In genomic region chrX:57012891-57013290, GRCm38 (mm10) we compare ENCODE assay signal across 27 mouse cellular contexts. TPM values are rescaled to one million over a fixed set of nuclear protein-coding genes. Genes with fewer than 3 reads are reported as not detected.
DNase-seq lines count a peak whose midpoint lies in the region; ATAC-seq lines count a peak whose summit lies in the region.
"Had no signal": no experiment of that assay in that cellular context is flagged by ENCODE, and none has a peak within 500 bp of the region (broad histone marks: within the 10 kb centered on the region; RNA-seq: fewer than 3 reads in every experiment).

No protein-coding gene starts in this region.

- peak; percentile 2 for DNase-seq in kidney, adult 11 months
- peak; percentile 1 to 23 for DNase-seq in kidney, adult 8-10 months
- no peak for DNase-seq in kidney, adult 18-20 months
- DNase-seq in kidney, postnatal 14 days, result peak; percentile 0
- DNase-seq: adrenal gland, adult 8-10 months; adrenal gland, postnatal 14 days; adrenal gland, postnatal 36 days; B cell, adult 2 months; cerebellum, adult 11-12 months; cerebellum, adult 2 months; cerebellum, adult 9-10 months; cerebellum, postnatal 10 days; cerebellum, postnatal 25 days had no signal

- H3K9me3 ChIP-seq in kidney, embryonic 16.5 days (ENCODE audit: low read length), result no peaks in the 10 kb centered on the region
- H3K9me3 ChIP-seq in kidney, embryonic 15.5 days (replicated peaks), result no peaks in the 10 kb centered on the region
- H3K9me3 ChIP-seq: embryonic facial prominence, embryonic 10.5 days; embryonic facial prominence, embryonic 12.5 days; forebrain, embryonic 13.5 days; forebrain, embryonic 15.5 days; G1E had no signal

- 76% methylated on average over 2 of the region's 2 CpGs for WGBS in kidney, embryonic 16.5 days
- 75% methylated on average over 2 of the region's 2 CpGs for WGBS in kidney, embryonic 15.5 days

- H3K36me3 ChIP-seq in kidney, embryonic 16.5 days (ENCODE audit: insufficient read depth, low read length), result no peaks in the 10 kb centered on the region
- H3K36me3 ChIP-seq in kidney, embryonic 15.5 days, result no peaks in the 10 kb centered on the region
- H3K36me3 ChIP-seq: embryonic facial prominence, embryonic 10.5 days; embryonic facial prominence, embryonic 12.5 days; forebrain, embryonic 15.5 days; G1E had no signal

- H3K4me3 ChIP-seq in kidney, embryonic 16.5 days (ENCODE audit: low read length), result no peak overlapping the region
- H3K4me3 ChIP-seq in kidney, embryonic 15.5 days (replicated peaks), result no peak overlapping the region
- H3K4me3 ChIP-seq: embryonic facial prominence, embryonic 10.5 days; embryonic facial prominence, embryonic 12.5 days; forebrain, embryonic 13.5 days; forebrain, embryonic 15.5 days had no signal

- H3K4me1 ChIP-seq in kidney, embryonic 16.5 days (ENCODE audit: insufficient read depth, low read length), result no peaks in the 10 kb centered on the region
- H3K4me1 ChIP-seq in kidney, embryonic 15.5 days, result no peaks in the 10 kb centered on the region
- H3K4me1 ChIP-seq: embryonic facial prominence, embryonic 10.5 days; embryonic facial prominence, embryonic 12.5 days; forebrain, embryonic 13.5 days; forebrain, embryonic 15.5 days had no signal

- ATAC-seq in kidney, embryonic 16.5 days (ENCODE audit: low FRiP score, low TSS enrichment), result no peak
- ATAC-seq in kidney, embryonic 15.5 days (replicated peaks; ENCODE audit: low FRiP score), result no peak
- ATAC-seq: activated CD4-positive, CD25-positive, alpha-beta regulatory T cell, adult 4 months; CD4-positive, CD25-positive, alpha-beta regulatory T cell, adult 4 months; forebrain, embryonic 13.5 days; forebrain, embryonic 15.5 days; Patski had no signal

- no peak overlapping the region for H3K4me2 ChIP-seq in kidney, embryonic 16.5 days (replicated peaks; ENCODE audit: low read depth, low read length)
- H3K4me2 ChIP-seq in kidney, embryonic 15.5 days, result no peak overlapping the region
- H3K4me2 ChIP-seq: embryonic facial prominence, embryonic 12.5 days; forebrain, embryonic 13.5 days; forebrain, embryonic 15.5 days had no signal

- no peaks in the 10 kb centered on the region for H3K27me3 ChIP-seq in kidney, embryonic 16.5 days (ENCODE audit: insufficient read depth, low read length)
- H3K27me3 ChIP-seq in kidney, embryonic 15.5 days, result no peaks in the 10 kb centered on the region
- H3K27me3 ChIP-seq: CH12.LX; embryonic facial prominence, embryonic 12.5 days; forebrain, embryonic 13.5 days; forebrain, embryonic 15.5 days had no signal

- no peak overlapping the region for H3K9ac ChIP-seq in kidney, embryonic 16.5 days (replicated peaks; ENCODE audit: low read length)
- H3K9ac ChIP-seq in kidney, embryonic 15.5 days, result no peak overlapping the region
- H3K9ac ChIP-seq: embryonic facial prominence, embryonic 12.5 days; forebrain, embryonic 13.5 days; forebrain, embryonic 15.5 days had no signal

- H3K27ac ChIP-seq in kidney, embryonic 16.5 days (ENCODE audit: low read length), result no peak overlapping the region
- no peak overlapping the region for H3K27ac ChIP-seq in kidney, embryonic 15.5 days
- H3K27ac ChIP-seq: embryonic facial prominence, embryonic 10.5 days; embryonic facial prominence, embryonic 12.5 days; forebrain, embryonic 13.5 days; forebrain, embryonic 15.5 days had no signal

RNA-seq across cellular contexts. Expression of gene Brs3, which starts 30.0 kb away (rescaled TPM):
- polyA plus RNA-seq in kidney, embryonic 16.5 days (2015; fragmentation: Nextera tagmentation; extraction: Ambion mirVana), result not detected in 2 replicates
- not detected in 2 replicates for polyA plus RNA-seq in kidney, embryonic 15.5 days (2015; fragmentation: Nextera tagmentation; extraction: Ambion mirVana)
- polyA plus RNA-seq: activated CD4-positive, CD25-positive, alpha-beta regulatory T cell, adult 4 months; CD4-positive, CD25-positive, alpha-beta regulatory T cell, adult 4 months; cortical plate, adult 2 months; embryonic facial prominence, embryonic 10.5 days; embryonic facial prominence, embryonic 12.5 days; embryonic facial prominence, embryonic 14.5 days; forebrain, embryonic 11.5 days; forebrain, embryonic 13.5 days; G1E; Patski had no signal

RNA-seq across cellular contexts. Expression of gene Htatsf1, which starts 40.5 kb away (rescaled TPM):
- polyA plus RNA-seq in kidney, embryonic 16.5 days (2015; fragmentation: Nextera tagmentation; extraction: Ambion mirVana), result 63.9 and 65.8 TPM in 2 replicates
- polyA plus RNA-seq in kidney, embryonic 15.5 days (2015; fragmentation: Nextera tagmentation; extraction: Ambion mirVana), result 70.3 and 70.5 TPM in 2 replicates
